Mouse (Mus musculus) neural tube, embryonic 13.5 days (tissue): ENCODE measurements around the gene Galk1. TPM values are rescaled to one million over a fixed set of nuclear protein-coding genes. Genes with fewer than 3 reads are reported as not detected.

ENCODE experiments used
- ATAC-seq: fragments of 200-750 bp; cut with Nextera tagmentation; 2 replicates; pipeline ENCODE4 v1.8.0; 2017; ENCODE audit warnings: low read depth, mild to moderate bottlenecking, moderate TSS enrichment, moderate library complexity
- H3K27ac ChIP-seq: fragments of 300-500 bp; sonication (generic); replicated peaks from 2 replicates; pipeline ENCODE4 v1.5.1; 2015; ENCODE audit warnings: moderate library complexity, mild to moderate bottlenecking, inconsistent platforms
- H3K27me3 ChIP-seq: fragments of 300-500 bp; sonication (generic); 2 replicates; pipeline ENCODE4 v1.6.1; 2015; ENCODE audit warnings: mild to moderate bottlenecking, inconsistent platforms
- H3K36me3 ChIP-seq: fragments of 300-500 bp; sonication (generic); 2 replicates; pipeline ENCODE4 v1.6.1; 2015; ENCODE audit warnings: mild to moderate bottlenecking, inconsistent platforms
- H3K4me1 ChIP-seq: fragments of 300-500 bp; sonication (generic); replicated peaks from 2 replicates; pipeline ENCODE4 v1.6.1; 2015; ENCODE audit warnings: inconsistent platforms
- H3K4me2 ChIP-seq: fragments of 300-500 bp; sonication (generic); 2 replicates; pipeline ENCODE4 v1.6.1; 2015; ENCODE audit warnings: inconsistent platforms, mild to moderate bottlenecking, moderate library complexity
- H3K4me3 ChIP-seq: fragments of 300-500 bp; sonication (generic); 2 replicates; pipeline ENCODE4 v1.5.1; 2015; ENCODE audit warnings: mild to moderate bottlenecking, inconsistent platforms
- H3K9ac ChIP-seq: fragments of 300-500 bp; sonication (generic); 2 replicates; pipeline ENCODE4 v1.6.1; 2015; ENCODE audit warnings: moderate library complexity, mild to moderate bottlenecking, inconsistent platforms
- H3K9me3 ChIP-seq: fragments of 300-500 bp; sonication (generic); 2 replicates; pipeline ENCODE4 v1.6.1; 2016; ENCODE audit warnings: inconsistent platforms
- WGBS: fragments of 180-500 bp; shearing (Covaris S2); methylation state at CpG from one replicate; pipeline ENCODE4 v1.1.7; 2015; 5-methylcytosine and 5-hydroxymethylcytosine counted together
- polyA plus RNA-seq: library from polyadenylated mRNA; unstranded; fragments of >200 nt; fragmentation: Nextera tagmentation; extraction: Ambion mirVana; gene quantifications from 2 replicates; pipeline ENCODE4 v1.2.1, GENCODE M21; 2015

Gene Galk1
- polyA plus RNA-seq, 1 experiment from 2014 or later = 73.9 TPM

- peaks cover 2% of the 10 kb centered on the region for H3K4me1 ChIP-seq
- no peak overlapping the region for H3K4me3 ChIP-seq
- H3K36me3 ChIP-seq = peaks cover 86% of the 10 kb centered on the region
- WGBS = 91% methylated on average over 9 of the region's 9 CpGs
- H3K9ac ChIP-seq = no peak overlapping the region
- no peaks in the 10 kb centered on the region for H3K9me3 ChIP-seq
- H3K4me2 ChIP-seq = no peak overlapping the region
- no peaks in the 10 kb centered on the region for H3K27me3 ChIP-seq
- no peak for ATAC-seq
- no peak overlapping the region for H3K27ac ChIP-seq
Observed at GRCm38 (mm10) chr11:115962651-115963412, 49.7 kb downstream of the Galk1 start.

- Histone ChIP-seq H3K4me3 (no peak overlapping the region), H3K36me3 (peaks cover 73% of the 10 kb centered on the region), H3K27ac (no peak overlapping the region), H3K9me3 (no peaks in the 10 kb centered on the region), H3K4me2 (no peak overlapping the region), H3K9ac (no peak overlapping the region), H3K27me3 (no peaks in the 10 kb centered on the region), H3K4me1 (peaks cover 38% of the 10 kb centered on the region)
- no peak for ATAC-seq
- 94% methylated on average over 9 of the region's 9 CpGs for WGBS
Observed at GRCm38 (mm10) chr11:115959018-115959417, 53.5 kb downstream of the Galk1 start.

Other genes starting within 250 kb of the Galk1 start
- 25.4 and 25.8 TPM in 2 replicates for gene Tmem94, start 247.3 kb downstream of the Galk1 start, polyA plus RNA-seq
- gene Caskin2, start 199.1 kb downstream of the Galk1 start, polyA plus RNA-seq = 13.8 and 15.2 TPM in 2 replicates
- 22.7 and 23.4 TPM in 2 replicates for gene Tsen54, start 198.0 kb downstream of the Galk1 start, polyA plus RNA-seq
- gene Llgl2, start 188.7 kb downstream of the Galk1 start, polyA plus RNA-seq = 1.4 and 1.8 TPM in 2 replicates
- gene Myo15b, start 154.3 kb downstream of the Galk1 start, polyA plus RNA-seq = 0.10 TPM in 1 of 2 replicates, not detected in the other
- 0.85 and 1.7 TPM in 2 replicates for gene Smim5, start 112.8 kb downstream of the Galk1 start, polyA plus RNA-seq
- gene Smim6, start 100.7 kb downstream of the Galk1 start, polyA plus RNA-seq = 0.94 and 1.2 TPM in 2 replicates
- gene Sap30bp, start 79.4 kb downstream of the Galk1 start, polyA plus RNA-seq = 57.7 and 59.4 TPM in 2 replicates
- gene Recql5, start 79.2 kb downstream of the Galk1 start, polyA plus RNA-seq = 22.5 and 23.5 TPM in 2 replicates
- gene Itgb4, start 38.0 kb downstream of the Galk1 start, polyA plus RNA-seq = 1.9 and 2.7 TPM in 2 replicates
- 2,165 and 2,421 TPM in 2 replicates for gene H3f3b, start 15.2 kb upstream of the Galk1 start, polyA plus RNA-seq
- gene Unk, start 17.6 kb upstream of the Galk1 start, polyA plus RNA-seq = 32.4 and 33.1 TPM in 2 replicates
- gene Unc13d, start 65.2 kb upstream of the Galk1 start, polyA plus RNA-seq = 0.70 and 1.3 TPM in 2 replicates
- gene Wbp2, start 74.3 kb upstream of the Galk1 start, polyA plus RNA-seq = 136 and 153 TPM in 2 replicates
- 4.3 and 5.5 TPM in 2 replicates for gene Trim47, start 114.5 kb upstream of the Galk1 start, polyA plus RNA-seq
- gene Trim65, start 118.4 kb upstream of the Galk1 start, polyA plus RNA-seq = 2.7 and 3.7 TPM in 2 replicates
- 69.1 and 78.3 TPM in 2 replicates for gene Mrpl38, start 126.1 kb upstream of the Galk1 start, polyA plus RNA-seq
- gene Fbf1, start 155.4 kb upstream of the Galk1 start, polyA plus RNA-seq = 52.5 and 58.5 TPM in 2 replicates
- 75.2 and 83.0 TPM in 2 replicates for gene Ten1, start 186.1 kb upstream of the Galk1 start, polyA plus RNA-seq
- 53.5 and 55.9 TPM in 2 replicates for gene Acox1, start 186.3 kb upstream of the Galk1 start, polyA plus RNA-seq
- gene Evpl, start 225.4 kb upstream of the Galk1 start, polyA plus RNA-seq = 0.59 and 0.73 TPM in 2 replicates